Mouse (Mus musculus): Measurements from ENCODE around the gene Tomm70a.
"Not testable (repeated sequence)": the region's sequence is repeated elsewhere in the genome, so short reads cannot be mapped to it uniquely, and the experiment has no call there.

Tomm70a gene

DNA sequence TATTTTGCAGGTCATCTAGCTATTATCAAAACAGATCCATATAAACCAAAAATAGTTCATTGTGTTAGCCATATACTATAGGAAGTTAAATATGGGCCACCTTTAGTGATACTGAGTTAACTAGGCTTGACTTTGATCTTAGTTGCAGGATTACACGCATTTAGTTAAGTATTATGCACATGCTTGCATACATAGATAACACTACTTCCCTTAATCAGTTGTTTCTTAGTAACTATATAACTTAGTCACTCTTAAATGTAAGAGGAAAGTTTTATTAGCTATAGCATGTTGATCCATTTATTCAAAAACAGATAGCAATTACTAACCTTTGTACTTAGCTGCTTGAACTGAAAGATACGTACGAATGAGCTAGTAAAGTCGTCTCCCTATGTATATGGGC, 29.9 kb downstream of the Tomm70a start:
- no peak for DNase-seq (ENCODE audit: low spot score)

DNA sequence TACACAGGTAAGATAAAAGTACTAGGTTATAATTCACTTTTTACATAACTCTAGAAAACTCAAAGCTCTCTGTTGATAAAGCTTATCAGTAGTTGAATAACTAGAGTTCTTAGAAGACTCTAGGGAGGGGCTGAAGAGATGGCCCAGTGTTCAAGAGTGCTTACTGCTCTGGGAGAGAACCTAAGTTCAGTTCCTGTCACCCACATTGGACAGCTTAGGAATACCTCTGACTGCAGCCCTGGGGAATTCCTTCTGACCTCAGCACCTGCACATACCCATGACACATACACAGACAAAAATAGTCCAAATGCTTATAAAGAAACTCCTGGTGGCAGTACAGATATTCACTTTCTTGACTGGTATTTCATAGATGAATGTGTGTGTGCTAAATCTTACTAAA, 34.4 kb downstream of the Tomm70a start:
- DNase-seq (ENCODE audit: low spot score), result no peak

DNA sequence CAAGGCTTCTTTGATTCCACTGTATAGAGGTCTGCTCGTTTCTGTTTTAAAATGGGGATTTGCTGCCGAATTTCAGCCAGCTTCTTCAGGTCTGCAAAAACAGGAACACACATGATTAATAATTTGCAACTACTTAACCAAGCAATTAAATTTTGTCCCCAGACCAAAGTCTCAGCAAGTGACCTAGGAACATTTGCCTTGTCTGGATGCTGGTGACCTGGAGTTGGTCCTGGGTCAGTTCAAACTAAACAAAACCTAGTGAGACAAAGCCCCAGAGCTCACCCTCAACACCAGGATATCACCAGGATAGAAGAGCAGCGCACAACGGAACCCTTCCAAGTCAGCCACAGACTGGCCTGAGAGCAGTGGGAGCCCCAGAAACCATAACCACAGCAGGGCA, 35.6 kb downstream of the Tomm70a start:
- no peak for DNase-seq (ENCODE audit: low spot score)

DNA sequence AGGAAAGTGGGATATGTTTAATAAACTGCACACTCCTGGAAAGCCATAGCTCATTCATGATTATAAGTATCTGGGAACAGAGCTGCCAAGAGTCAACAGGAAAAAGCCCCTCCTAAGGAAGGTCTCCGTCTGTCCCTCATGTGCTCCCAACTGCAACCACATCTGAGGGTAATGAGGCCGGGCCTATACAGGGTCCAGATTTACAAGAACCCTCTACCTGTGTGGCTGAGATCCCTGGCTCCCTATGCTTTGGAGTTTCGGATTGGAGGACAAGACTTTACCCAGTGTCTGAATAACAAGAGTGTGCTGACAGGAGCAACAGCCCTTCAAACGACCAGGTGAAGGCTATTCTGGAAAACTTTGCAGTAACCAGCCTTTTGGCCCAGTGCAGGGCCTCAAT, 36.2 kb downstream of the Tomm70a start:
- no peak for DNase-seq (ENCODE audit: low spot score)

DNA sequence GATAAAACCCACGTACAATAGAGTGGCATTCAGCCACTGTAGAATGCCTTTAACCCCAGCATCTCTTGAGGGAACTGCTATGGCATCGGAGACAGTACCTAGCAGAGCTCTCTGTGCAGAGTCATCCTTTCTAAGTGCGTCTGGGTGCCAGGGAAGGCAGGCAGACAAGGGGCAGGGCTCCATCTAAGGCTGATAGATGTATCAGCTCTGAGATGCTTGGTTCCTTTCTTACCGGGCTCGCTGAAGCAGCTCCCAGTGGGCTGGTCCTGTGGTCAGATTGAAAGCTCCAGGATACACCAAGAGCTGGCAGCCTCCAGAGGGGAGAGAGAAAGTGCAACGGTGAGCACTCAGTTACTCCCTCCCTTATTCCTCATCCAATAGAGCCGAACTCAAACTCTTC, 38.3 kb downstream of the Tomm70a start:
- no peak for DNase-seq (ENCODE audit: low spot score)

DNA sequence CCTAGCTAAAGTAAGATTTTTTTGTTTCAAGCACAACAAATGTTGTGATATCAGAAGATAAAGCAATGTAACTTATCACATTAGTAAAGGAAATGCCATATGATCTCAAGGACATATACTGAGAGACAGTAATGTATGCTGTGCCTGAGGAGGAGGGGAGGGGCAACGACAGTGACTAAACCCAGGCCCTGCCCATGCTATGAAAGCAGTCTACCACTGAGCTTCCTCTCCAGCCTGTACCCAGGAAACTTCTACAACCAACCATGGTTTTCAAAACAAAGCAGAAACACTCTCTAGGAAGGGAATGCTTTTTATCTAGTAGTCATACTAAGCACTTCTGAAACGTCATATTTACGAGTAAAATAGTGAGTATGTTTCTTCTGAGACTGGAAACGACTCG, 41.3 kb downstream of the Tomm70a start:
- DNase-seq (ENCODE audit: low spot score), result no peak

DNA sequence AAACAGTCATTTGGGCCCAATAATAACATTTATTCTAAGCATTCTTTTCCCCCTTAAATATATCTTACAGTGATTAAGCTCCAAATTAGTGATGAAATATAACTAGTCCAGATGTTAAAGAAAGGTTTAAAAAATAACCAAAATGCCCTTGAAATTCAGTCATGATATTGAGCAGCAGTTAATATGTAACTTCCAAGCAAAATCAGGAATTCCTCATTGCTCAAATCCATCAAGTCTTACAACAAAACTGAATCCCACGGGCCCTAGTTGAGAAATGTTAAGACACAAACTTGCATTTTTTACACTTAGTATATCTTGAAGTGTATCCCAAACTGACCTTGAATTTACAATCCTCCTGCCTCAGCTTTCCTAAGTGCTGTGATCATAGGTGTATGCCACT, 42.2 kb downstream of the Tomm70a start:
- DNase-seq (ENCODE audit: low spot score), result no peak

DNA sequence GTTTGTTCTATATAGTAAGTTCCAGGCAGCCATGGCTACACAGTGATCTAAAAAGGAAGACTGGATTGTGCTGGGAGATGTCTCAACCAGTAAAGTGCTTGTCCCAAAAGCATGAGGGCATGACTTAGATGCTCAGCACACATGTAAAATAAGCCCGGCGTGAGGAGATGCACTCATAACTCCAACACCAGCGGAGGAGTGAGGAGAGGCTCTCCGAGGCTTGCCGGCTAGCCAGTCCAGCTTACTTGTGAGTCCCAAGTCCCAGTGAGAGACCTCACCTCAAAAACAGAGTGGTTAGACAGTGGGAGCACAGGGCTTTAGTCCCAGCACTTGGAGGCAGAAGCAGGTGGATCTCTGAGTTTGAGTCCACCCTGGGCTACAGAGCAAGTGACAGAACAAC, 43.7 kb downstream of the Tomm70a start:
- no peak for DNase-seq (ENCODE audit: low spot score)

DNA sequence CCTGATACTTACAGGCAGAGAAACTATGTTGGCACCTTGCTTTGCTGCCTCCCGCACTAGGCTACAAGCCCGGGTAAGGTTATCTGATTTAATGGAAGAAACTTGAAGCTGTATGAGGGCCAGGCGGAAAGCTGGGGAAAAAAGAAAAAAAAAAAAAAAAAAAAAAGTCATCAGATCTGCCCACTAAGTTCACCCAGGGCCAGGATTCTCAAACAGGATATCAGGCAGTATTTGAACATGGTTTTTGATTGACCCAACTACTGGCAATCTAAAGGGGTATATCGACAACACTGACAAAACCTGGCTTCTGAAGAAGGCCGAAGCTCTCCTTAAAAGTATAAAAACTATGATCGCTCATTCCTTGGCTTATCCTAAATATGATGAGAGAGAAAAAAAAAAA, 44.6 kb downstream of the Tomm70a start:
- no peak for DNase-seq (ENCODE audit: low spot score)

DNA sequence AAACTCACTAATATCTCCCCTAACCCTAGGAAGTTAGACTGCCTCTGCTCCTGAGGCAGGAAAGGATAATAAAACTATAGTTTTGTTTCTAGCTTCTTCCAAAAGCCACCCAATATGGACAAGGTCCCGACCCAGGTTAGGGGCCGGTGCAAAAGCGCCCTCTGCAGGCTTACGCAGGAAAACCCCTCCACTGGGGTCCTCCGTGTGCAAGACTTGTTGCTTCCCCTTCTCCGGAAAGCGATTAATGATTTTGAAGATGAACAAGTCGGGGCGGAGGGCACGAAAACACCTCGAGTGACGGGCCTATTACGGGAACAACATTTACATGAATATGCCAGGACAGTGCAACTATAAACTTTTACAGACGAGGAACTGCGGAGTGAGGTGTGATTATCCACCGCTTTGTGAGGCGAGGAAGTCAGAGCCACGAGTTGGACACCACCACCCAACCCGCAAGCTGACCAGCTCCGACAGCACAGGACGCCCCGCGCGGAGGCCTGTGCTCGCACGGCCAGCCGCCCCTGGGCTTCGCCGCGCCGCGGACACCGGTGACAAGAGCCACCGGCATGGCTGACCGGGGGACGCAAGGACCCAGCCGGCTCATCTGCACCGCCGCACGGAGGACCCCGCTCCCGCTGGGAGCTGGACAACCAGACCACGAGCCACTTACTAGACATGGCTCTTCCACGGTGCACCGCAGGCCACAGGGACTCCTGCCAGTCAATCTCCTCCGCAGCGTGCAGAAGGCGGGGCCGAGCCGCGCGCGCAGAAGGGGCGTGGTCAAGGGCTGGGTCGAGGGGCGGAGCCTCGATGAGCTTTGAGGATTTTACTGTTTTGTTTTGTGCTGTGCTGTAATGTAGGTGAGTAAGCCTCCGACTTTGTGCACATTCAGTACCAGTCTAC, 45.4 kb downstream of the Tomm70a start, which contains the start of gene Nit2:
Gene Nit2, minus strand, starts transcription at position 731 of the 903 bp plus-strand sequence.
- peak; percentile 95 for DNase-seq (ENCODE audit: low spot score)

DNA sequence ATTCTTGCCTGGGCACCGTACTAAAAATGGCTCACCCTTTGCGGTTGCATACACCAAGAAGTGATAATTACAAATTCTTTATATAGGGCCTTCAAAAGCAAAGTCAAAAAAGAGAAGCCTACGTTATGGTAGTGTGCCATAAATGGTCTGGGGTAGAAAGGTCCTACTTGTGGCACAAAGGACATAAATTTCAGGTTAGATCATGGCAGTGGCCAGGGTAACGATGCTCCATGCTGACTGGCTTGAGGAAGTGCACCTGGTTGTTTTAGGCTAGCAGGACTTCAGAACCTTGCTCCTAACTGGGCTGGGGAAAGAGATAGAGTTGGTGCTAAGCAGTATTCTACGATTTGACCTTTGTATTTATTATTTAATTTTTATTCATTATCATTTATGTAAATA, 46.0 kb downstream of the Tomm70a start:
- DNase-seq (ENCODE audit: low spot score), result no peak

DNA sequence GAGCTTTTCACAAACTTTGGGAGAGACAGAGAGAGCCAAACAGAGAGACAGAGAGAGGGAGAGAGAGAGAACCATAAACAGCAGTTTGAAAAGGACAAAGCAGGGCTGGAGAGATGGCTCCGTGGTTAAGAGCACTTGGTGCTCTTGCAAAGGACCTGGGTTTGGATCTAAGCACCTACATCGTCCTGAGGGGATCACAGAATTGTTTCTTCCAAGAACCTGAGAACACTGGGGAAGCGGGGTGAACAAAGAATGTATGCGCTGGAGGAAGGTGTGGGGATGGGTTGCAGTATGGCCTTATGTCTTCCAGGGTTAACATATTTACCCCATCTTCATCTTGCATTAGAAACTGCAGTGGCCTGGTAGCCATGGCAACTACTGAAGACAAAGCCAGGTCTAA, 46.7 kb downstream of the Tomm70a start:
- no peak for DNase-seq (ENCODE audit: low spot score)

DNA sequence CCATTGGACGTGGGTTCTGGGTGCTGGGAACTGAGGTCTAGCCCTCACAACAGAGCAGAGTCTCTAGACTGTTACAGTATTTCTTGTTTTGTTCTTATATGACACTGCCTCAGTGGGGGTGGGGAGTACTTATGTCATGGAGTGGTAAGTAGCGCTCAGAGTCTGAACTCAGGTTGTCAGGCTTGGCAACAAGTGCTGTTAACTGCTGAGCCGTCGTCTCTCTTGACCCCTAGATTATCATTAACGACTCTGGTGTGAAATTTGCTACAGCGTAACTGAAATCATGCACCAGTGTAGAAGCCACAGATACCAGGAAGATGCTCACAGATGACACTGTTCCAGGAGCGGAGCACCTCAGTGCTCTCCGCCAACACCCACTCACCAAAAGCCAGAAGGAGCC, 49.7 kb downstream of the Tomm70a start:
- DNase-seq (ENCODE audit: low spot score), result no peak

DNA sequence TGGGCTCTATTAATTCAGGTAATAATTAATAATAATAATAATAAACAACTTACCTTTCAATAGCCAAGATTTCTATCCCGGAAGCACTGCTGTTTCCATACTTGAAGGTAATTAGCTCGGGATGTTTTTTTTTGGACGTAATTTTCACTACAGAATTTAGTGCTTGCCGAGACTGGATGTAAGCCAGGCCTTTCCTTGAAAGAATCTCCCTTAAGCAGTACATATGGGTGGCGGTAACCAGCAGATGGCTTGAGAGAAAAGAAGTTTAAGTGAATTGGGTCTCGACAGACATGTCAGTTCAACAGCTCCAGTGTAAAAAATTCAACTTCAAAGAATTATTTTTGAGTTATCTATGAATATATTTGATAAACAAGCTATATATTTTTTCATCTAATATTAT, 50.1 kb downstream of the Tomm70a start:
- DNase-seq (ENCODE audit: low spot score), result no peak

DNA sequence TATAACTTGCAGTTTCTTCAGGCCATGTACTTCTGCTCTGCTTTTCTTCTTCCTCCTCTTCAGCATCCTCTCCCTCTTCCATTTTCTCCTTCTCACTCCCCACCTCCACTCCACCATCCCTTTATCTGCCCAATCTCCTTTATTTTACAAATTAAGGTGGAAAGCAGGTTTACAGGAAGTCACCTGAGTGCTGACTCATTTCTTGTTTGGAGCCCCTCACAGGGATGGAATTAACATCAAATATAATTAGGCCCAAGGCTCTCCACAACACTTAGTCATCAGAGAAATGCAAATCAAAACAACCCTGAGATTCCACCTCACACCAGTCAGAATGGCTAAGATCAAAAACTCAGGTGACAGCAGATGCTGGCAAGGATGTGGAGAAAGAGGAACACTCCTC, 53.0 kb downstream of the Tomm70a start:
- DNase-seq (ENCODE audit: low spot score), result not testable (repeated sequence)

DNA sequence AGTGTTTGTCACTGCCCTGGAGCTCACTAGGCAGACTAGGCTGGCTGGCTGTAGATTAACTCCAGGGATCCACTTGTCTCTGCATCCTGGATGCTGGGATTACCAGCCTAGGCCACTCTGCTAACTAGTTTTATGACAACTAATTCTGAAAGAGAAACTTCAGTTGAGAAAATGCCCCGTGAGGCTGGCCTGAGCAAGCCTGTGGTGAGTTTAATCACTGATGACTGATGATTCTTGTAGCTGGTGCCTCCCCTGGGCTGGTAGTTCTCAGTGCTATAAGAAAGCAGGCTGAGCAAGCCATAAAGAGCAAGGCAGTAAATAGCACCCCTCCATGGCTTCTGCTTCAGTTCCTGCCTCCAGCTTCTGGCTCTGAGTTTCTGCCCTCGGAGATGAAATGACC, 54.2 kb downstream of the Tomm70a start:
- no peak for DNase-seq (ENCODE audit: low spot score)

DNA sequence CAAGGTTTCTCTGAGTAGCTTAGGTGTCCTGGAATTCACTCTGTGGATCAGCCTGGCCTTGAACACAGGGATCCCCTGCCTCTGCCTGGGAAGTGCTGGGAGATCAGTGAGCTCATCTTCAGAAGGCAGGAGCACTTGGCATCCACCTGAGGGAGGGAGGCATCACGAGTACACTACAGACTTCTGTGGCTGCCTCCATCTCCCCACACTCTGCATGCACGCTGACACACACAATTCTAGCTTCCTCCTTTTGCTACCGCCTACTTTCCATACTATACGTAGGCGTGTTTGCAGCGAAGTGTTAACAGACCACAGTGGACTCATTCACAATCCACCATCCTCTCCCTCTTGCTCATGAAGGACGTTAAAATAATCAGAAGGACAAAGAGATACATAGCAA, 54.8 kb downstream of the Tomm70a start:
- DNase-seq (ENCODE audit: low spot score), result no peak

DNA sequence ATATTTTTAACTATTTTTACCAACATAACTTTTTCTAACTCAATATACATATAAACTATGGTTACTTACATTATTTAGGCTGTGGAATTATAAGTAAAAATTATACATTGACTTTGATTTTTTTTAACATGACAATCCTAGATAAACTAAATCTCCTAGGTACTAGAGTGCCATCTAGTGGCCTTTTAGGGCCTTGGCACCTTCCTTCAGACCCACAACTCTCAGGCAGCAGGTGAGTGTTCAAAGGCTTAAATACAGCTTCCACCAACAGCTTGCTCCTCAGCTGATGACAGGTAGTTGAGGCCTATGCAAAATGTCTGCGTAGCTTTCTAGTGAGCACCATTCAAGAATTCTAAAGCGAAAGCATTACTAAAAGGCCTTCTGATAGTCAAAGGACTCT, 55.8 kb downstream of the Tomm70a start:
- no peak for DNase-seq (ENCODE audit: low spot score)

DNA sequence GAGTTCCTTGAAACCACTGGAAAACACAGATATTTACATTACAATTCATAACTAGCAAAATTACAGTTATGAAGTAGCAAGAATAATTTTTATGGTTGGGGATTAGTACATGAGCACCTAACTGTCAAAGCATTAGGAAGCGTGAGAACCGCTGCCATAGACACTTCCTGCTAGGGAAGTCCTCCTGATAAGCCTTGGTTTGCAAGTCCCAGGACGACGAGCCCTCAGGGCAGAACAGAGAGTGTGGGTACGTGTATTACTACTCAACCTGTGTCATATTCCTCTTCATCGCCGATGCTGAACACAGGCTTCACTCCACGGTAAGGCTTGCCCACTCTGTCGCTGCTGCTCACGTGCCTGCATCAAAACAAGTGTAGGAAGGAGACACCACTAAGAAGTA, 56.2 kb downstream of the Tomm70a start:
- DNase-seq (ENCODE audit: low spot score), result no peak

DNA sequence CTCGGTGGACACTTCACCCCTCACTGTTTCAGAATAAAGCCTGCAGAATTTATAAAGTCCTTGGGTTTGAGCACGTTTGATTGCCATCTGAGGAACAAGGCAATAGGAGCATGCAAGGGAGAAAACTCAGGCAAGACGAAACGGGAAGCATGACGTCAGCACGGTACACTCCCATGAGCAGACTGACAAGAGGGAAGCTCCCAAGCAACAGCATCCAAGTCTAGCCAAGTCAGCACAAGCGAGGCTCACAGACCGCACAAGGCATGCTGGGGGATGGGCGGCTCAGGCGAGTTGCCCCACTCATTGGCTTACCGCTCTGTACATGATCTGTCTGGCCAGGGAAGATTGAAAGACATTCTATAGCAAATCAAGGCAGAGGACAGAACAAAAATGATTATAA, 59.7 kb downstream of the Tomm70a start:
- DNase-seq (ENCODE audit: low spot score), result no peak

DNA sequence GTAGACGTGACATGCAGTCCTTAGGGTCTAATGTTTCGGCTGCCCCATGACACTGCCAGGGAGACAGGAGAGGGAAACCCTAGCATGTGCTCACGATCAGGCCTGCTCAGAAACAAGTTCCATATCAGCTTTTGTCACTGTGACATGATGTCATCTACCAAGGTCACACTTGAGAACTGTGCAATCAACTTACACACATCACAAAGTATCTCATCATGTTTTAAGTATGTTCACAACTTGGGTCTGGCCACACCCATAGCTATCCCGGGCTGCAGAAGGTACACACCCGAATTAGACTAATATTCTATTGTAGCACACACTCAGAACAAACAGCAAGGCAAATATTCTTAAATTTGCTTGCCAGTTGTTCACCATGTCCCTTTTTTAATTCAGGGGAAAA, 60.5 kb downstream of the Tomm70a start:
- no peak for DNase-seq (ENCODE audit: low spot score)

DNA sequence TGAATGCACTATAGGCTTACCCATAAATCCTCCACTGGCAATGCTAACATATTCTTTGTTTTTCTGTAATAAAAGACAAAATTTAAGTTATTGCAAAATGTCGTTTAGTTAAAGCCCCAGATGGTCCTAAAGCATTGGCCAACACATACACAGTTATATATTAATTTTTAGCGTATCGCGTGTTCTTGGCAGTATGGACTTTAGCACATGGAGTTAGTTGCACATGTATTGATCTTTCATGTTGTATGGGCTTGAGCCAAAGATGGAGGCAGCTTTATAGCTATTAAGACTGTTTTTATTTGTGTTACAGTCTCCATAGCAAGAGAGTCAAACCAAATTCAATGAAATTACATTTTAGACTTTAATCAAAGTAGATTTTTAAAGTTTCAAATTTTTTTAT, 65.1 kb downstream of the Tomm70a start:
- DNase-seq (ENCODE audit: low spot score), result no peak

DNA sequence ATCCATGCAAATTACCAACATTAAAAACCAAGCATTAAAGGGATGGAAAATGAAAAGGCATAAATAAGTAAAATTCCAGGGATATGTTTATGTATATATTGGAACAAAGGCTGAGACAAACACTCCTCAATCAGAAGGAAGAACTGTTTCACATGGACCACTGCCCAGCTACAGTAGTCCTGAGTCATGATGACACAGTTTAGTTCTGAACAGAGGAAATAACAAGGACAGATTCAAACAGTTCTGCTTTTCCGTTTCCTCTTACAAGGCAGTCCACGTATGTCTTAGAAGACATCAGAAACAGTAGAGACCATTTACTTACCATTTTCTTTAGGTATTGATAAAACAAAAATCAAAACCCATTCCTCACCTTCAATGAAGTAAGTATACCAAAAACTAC, 68.0 kb downstream of the Tomm70a start:
- no peak for DNase-seq (ENCODE audit: low spot score)

DNA sequence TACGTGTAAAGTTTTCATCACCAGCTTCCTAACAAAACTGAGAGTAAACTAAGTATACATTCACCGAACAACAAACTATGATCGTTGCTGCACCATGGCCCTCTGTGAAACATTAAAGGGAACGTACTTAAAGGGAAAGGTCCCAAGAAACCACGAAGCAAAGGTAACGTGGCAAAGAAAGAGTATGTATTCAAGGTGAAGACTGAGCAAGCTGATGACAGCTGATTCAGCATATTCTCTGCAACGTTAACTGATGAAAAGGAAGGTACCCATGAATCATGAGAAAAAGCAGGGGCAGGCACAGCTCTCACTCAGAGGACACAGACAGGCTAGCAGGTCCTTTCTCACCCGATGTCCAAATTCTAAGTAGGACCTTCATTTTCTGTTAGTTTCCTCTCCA, 68.9 kb downstream of the Tomm70a start:
- DNase-seq (ENCODE audit: low spot score), result no peak
